Mouse (Mus musculus): ENCODE results near the gene Csk. TPM values are rescaled to one million over a fixed set of nuclear protein-coding genes. Genes with fewer than 3 reads are reported as not detected.

The Csk gene
- polyA plus RNA-seq, 1 experiment from 2014 or later, result 29.9 TPM

- Histone ChIP-seq H3K9ac (ENCODE audit: low read length) (no peak overlapping the region), H3K27me3 (ENCODE audit: control insufficient read depth, insufficient read depth, low read length) (no peaks in the 10 kb centered on the region), H3K4me1 (ENCODE audit: control insufficient read depth, insufficient read depth, low read length) (no peaks in the 10 kb centered on the region), H3K9me3 (replicated peaks; ENCODE audit: control insufficient read depth, low read length) (no peaks in the 10 kb centered on the region), H3K36me3 (ENCODE audit: control insufficient read depth, insufficient read depth) (no peaks in the 10 kb centered on the region), H3K4me3 (ENCODE audit: low read length) (no peak overlapping the region), H3K27ac (ENCODE audit: low read length) (no peak overlapping the region), H3K4me2 (ENCODE audit: low read depth, low read length) (no peak overlapping the region)
- no peak for ATAC-seq (replicated peaks; ENCODE audit: extremely low read depth, insufficient read depth, low FRiP score)
- WGBS, result 64% methylated on average over 8 of the region's 8 CpGs
Measured at GRCm38 (mm10) chr9:57618854-57619253, 34.6 kb downstream of the Csk start.

DNA sequence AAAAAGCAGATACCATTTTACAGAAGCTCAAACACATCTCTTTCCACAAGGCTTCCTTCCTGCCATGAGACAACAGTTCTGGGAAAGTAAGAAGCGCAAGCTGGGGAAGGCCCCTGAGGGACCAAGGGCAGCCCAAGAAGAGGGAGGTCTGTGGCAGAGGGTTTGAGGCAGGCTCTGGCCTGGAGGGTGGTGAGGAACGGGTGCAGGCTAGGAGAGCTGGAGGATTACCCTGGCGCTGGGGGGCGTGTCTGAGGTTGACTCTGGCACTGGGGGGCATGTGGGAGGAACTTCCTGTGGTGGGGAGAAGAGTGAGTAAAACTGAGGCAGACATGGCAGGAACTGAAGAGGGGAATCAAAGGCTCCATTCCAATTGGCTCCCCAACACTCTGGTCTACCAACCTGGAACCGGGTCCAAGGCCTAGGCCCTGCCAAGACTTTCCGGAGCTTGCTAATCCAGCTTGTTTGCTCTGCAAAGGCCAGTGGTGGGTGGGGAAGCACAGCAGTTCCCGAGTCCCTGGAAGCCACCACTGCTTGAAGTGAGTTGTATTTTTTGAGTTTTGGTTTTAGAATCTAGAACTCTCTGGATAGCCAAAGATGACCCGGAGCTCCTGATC, 35.8 kb downstream of the Csk start:
- Histone ChIP-seq H3K4me2 (ENCODE audit: low read depth, low read length) (no peak overlapping the region), H3K27me3 (ENCODE audit: control insufficient read depth, insufficient read depth, low read length) (no peaks in the 10 kb centered on the region), H3K36me3 (ENCODE audit: control insufficient read depth, insufficient read depth) (no peaks in the 10 kb centered on the region), H3K9me3 (replicated peaks; ENCODE audit: control insufficient read depth, low read length) (no peaks in the 10 kb centered on the region), H3K27ac (ENCODE audit: low read length) (no peak overlapping the region), H3K4me3 (ENCODE audit: low read length) (no peak overlapping the region), H3K4me1 (ENCODE audit: control insufficient read depth, insufficient read depth, low read length) (no peaks in the 10 kb centered on the region), H3K9ac (ENCODE audit: low read length) (no peak overlapping the region)
- 72% methylated on average over 8 of the region's 8 CpGs for WGBS
- no peak for ATAC-seq (replicated peaks; ENCODE audit: extremely low read depth, insufficient read depth, low FRiP score)

- Histone ChIP-seq H3K4me1 (ENCODE audit: control insufficient read depth, insufficient read depth, low read length) (no peaks in the 10 kb centered on the region), H3K4me3 (ENCODE audit: low read length) (no peak overlapping the region), H3K9ac (ENCODE audit: low read length) (no peak overlapping the region), H3K4me2 (ENCODE audit: low read depth, low read length) (no peak overlapping the region), H3K27me3 (ENCODE audit: control insufficient read depth, insufficient read depth, low read length) (no peaks in the 10 kb centered on the region), H3K36me3 (ENCODE audit: control insufficient read depth, insufficient read depth) (no peaks in the 10 kb centered on the region), H3K9me3 (replicated peaks; ENCODE audit: control insufficient read depth, low read length) (no peaks in the 10 kb centered on the region), H3K27ac (ENCODE audit: low read length) (no peak overlapping the region)
- 62% methylated on average over 4 of the region's 4 CpGs for WGBS
- ATAC-seq (replicated peaks; ENCODE audit: extremely low read depth, insufficient read depth, low FRiP score), result no peak
Measured at GRCm38 (mm10) chr9:57614786-57615185, 38.6 kb downstream of the Csk start.

GRCm38 (mm10) chr9:57613975-57614374, 39.5 kb downstream of the Csk start:
- 63% methylated on average over 7 of the region's 7 CpGs for WGBS
- Histone ChIP-seq H3K9ac (ENCODE audit: low read length) (no peak overlapping the region), H3K27ac (ENCODE audit: low read length) (no peak overlapping the region), H3K27me3 (ENCODE audit: control insufficient read depth, insufficient read depth, low read length) (no peaks in the 10 kb centered on the region), H3K9me3 (replicated peaks; ENCODE audit: control insufficient read depth, low read length) (no peaks in the 10 kb centered on the region), H3K4me1 (ENCODE audit: control insufficient read depth, insufficient read depth, low read length) (no peaks in the 10 kb centered on the region), H3K4me3 (ENCODE audit: low read length) (no peak overlapping the region), H3K4me2 (ENCODE audit: low read depth, low read length) (no peak overlapping the region), H3K36me3 (ENCODE audit: control insufficient read depth, insufficient read depth) (no peaks in the 10 kb centered on the region)
- ATAC-seq (replicated peaks; ENCODE audit: extremely low read depth, insufficient read depth, low FRiP score), result no peak; the same call in 1 of the 2 replicates

DNA sequence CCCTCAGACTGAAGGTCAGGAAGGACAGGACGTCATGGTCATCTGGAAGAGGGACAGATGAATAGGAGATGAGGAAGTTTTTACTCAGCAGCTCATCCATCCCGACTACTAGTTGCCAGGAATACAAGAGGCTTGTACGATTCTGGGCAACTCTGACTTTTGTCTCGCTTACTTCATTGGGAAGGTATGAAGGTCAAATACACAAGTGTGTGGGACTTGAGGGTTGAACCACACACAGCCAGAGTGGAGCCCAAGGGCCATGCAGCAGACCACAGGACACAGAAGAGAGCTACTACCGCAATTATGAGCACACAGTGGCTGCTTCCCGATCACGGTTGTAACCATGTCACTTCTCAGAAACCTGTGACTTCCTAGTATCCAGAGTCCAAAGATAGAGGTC, 40.8 kb downstream of the Csk start:
- 53% methylated on average over 7 of the region's 7 CpGs for WGBS

GRCm38 (mm10) chr9:57610359-57610826, 43.0 kb downstream of the Csk start:
- H3K4me3 ChIP-seq (ENCODE audit: low read length), result no peak overlapping the region
- H3K27ac ChIP-seq (ENCODE audit: low read length), result no peak overlapping the region
- H3K4me1 ChIP-seq (ENCODE audit: control insufficient read depth, insufficient read depth, low read length), result no peaks in the 10 kb centered on the region
- no peaks in the 10 kb centered on the region for H3K36me3 ChIP-seq (ENCODE audit: control insufficient read depth, insufficient read depth)
- no peak overlapping the region for H3K4me2 ChIP-seq (ENCODE audit: low read depth, low read length)
- peaks cover 18% of the 10 kb centered on the region for H3K27me3 ChIP-seq (ENCODE audit: control insufficient read depth, insufficient read depth, low read length)
- no peak overlapping the region for H3K9ac ChIP-seq (ENCODE audit: low read length)
- no peaks in the 10 kb centered on the region for H3K9me3 ChIP-seq (replicated peaks; ENCODE audit: control insufficient read depth, low read length)
- 58% methylated on average over 3 of the region's 3 CpGs for WGBS
- no peak for ATAC-seq (replicated peaks; ENCODE audit: extremely low read depth, insufficient read depth, low FRiP score)

More for the DNA sequence above, 40.8 kb downstream of the Csk start:
- Histone ChIP-seq H3K9ac (ENCODE audit: low read length) (no peak overlapping the region), H3K4me2 (ENCODE audit: low read depth, low read length) (no peak overlapping the region), H3K4me3 (ENCODE audit: low read length) (no peak overlapping the region), H3K4me1 (ENCODE audit: control insufficient read depth, insufficient read depth, low read length) (no peaks in the 10 kb centered on the region), H3K27ac (ENCODE audit: low read length) (no peak overlapping the region), H3K9me3 (replicated peaks; ENCODE audit: control insufficient read depth, low read length) (no peaks in the 10 kb centered on the region), H3K27me3 (ENCODE audit: control insufficient read depth, insufficient read depth, low read length) (0 out of 2 replicates have a peak, but pooled peaks cover under 1% of the 10 kb centered on the region), H3K36me3 (ENCODE audit: control insufficient read depth, insufficient read depth) (no peaks in the 10 kb centered on the region)
- no peak; the same call in 1 of the 2 replicates for ATAC-seq (replicated peaks; ENCODE audit: extremely low read depth, insufficient read depth, low FRiP score)

GRCm38 (mm10) chr9:57609803-57610202, 43.6 kb downstream of the Csk start:
- no peaks in the 10 kb centered on the region for H3K36me3 ChIP-seq (ENCODE audit: control insufficient read depth, insufficient read depth)
- H3K9ac ChIP-seq (ENCODE audit: low read length), result no peak overlapping the region
- no peak for ATAC-seq (replicated peaks; ENCODE audit: extremely low read depth, insufficient read depth, low FRiP score)
- no peak overlapping the region for H3K27ac ChIP-seq (ENCODE audit: low read length)
- no peak overlapping the region for H3K4me2 ChIP-seq (ENCODE audit: low read depth, low read length)
- no peaks in the 10 kb centered on the region for H3K9me3 ChIP-seq (replicated peaks; ENCODE audit: control insufficient read depth, low read length)
- WGBS, result 33% methylated on average over 3 of the region's 3 CpGs
- H3K4me1 ChIP-seq (ENCODE audit: control insufficient read depth, insufficient read depth, low read length), result no peaks in the 10 kb centered on the region
- peaks cover 19% of the 10 kb centered on the region for H3K27me3 ChIP-seq (ENCODE audit: control insufficient read depth, insufficient read depth, low read length)
- H3K4me3 ChIP-seq (ENCODE audit: low read length), result no peak overlapping the region

DNA sequence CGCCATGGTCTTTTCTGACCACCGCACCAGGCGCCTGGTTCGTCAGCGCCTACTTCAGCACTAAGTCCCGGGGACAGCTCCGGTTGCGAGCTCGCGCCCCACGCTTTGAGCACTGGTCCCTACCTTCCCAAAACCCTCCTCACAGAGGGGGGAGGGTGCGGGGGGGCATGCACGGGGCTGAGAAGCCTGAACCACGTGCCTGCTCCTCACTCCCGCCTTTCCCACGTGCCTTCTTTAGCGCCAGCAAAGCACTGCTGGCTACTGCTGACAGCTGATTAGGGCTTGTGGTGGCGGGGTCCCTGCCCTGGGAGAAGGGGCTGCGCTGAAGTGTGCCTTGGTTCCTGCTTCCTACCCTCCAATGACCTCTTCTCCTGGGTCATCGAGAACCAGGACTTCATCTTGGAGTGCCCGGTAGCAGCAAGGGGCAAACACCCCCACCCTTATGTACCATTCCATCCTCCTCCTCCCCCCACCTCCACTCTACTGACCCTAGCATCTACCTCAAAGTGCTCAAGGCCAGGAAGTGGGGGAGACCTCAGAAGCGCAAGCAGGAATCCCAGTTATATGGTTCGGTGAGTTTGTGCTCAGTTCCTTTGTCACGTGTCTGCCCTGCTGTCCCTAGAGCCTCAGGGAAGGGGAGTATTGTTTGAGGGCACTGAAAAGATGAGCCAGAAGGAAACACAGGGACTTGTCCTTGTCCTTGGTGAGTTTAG, 47.1 kb downstream of the Csk start, which contains the start of gene Cplx3:
Gene Cplx3, minus strand, starts transcription at position 143 of the 713 bp plus-strand sequence.
- ATAC-seq (replicated peaks; ENCODE audit: extremely low read depth, insufficient read depth, low FRiP score), result no peak; the same call in 1 of the 2 replicates
- no peaks in the 10 kb centered on the region for H3K36me3 ChIP-seq (ENCODE audit: control insufficient read depth, insufficient read depth)
- no peak within 1 kb of the TSS for H3K4me3 ChIP-seq (ENCODE audit: low read length)
- H3K27me3 ChIP-seq (ENCODE audit: control insufficient read depth, insufficient read depth, low read length), result peaks cover 25% of the 10 kb centered on the region
- H3K4me2 ChIP-seq (ENCODE audit: low read depth, low read length), result no peak within 1 kb of the TSS
- H3K9me3 ChIP-seq (replicated peaks; ENCODE audit: control insufficient read depth, low read length), result no peaks in the 10 kb centered on the region
- 5% methylated on average over 24 of the region's 24 CpGs for WGBS
- H3K27ac ChIP-seq (ENCODE audit: low read length), result no peak within 1 kb of the TSS
- peaks cover 8% of the 10 kb centered on the region for H3K4me1 ChIP-seq (ENCODE audit: control insufficient read depth, insufficient read depth, low read length)
- H3K9ac ChIP-seq (ENCODE audit: low read length), result no peak within 1 kb of the TSS

- H3K27ac ChIP-seq (ENCODE audit: low read length), result no peak overlapping the region
- H3K4me3 ChIP-seq (ENCODE audit: low read length), result no peak overlapping the region
- no peak overlapping the region for H3K9ac ChIP-seq (ENCODE audit: low read length)
- WGBS, result 19% methylated on average over 9 of the region's 9 CpGs
- peaks cover 16% of the 10 kb centered on the region for H3K4me1 ChIP-seq (ENCODE audit: control insufficient read depth, insufficient read depth, low read length)
- no peak for ATAC-seq (replicated peaks; ENCODE audit: extremely low read depth, insufficient read depth, low FRiP score)
- no peak overlapping the region for H3K4me2 ChIP-seq (ENCODE audit: low read depth, low read length)
- H3K36me3 ChIP-seq (ENCODE audit: control insufficient read depth, insufficient read depth), result no peaks in the 10 kb centered on the region
- peaks cover 25% of the 10 kb centered on the region for H3K27me3 ChIP-seq (ENCODE audit: control insufficient read depth, insufficient read depth, low read length)
- no peaks in the 10 kb centered on the region for H3K9me3 ChIP-seq (replicated peaks; ENCODE audit: control insufficient read depth, low read length)
Measured at GRCm38 (mm10) chr9:57605503-57605902, 47.9 kb downstream of the Csk start.
